Mouse (Mus musculus) intestine, embryonic 14.5 days (tissue): ENCODE data around the gene Eps8l3. TPM values are rescaled to one million over a fixed set of nuclear protein-coding genes. Genes with fewer than 3 reads are reported as not detected.

ENCODE experiments used
- ATAC-seq: fragments of 200-750 bp; cut with Nextera tagmentation; replicated peaks from 2 replicates; pipeline ENCODE4 v1.8.0; 2017; ENCODE audit warnings: low read depth, moderate number of reproducible peaks, moderate TSS enrichment, moderate library complexity; ENCODE audit not compliant: low FRiP score, low TSS enrichment
- DNase-seq: peaks from one replicate; pipeline ENCODE4 v3.0.0-alpha.2; 2018; ENCODE audit warnings: low spot score
- H3K27ac ChIP-seq: fragments of 300-500 bp; sonication (generic); 2 replicates; pipeline ENCODE4 v1.5.1; 2014; ENCODE audit warnings: low read depth, mild to moderate bottlenecking, control low read depth
- H3K27me3 ChIP-seq: fragments of 300-500 bp; sonication (generic); replicated peaks from 2 replicates; pipeline ENCODE4 v1.6.1; 2014; ENCODE audit warnings: low read length, control low read depth; ENCODE audit not compliant: control insufficient read depth, insufficient read depth
- H3K36me3 ChIP-seq: fragments of 300-500 bp; sonication (generic); 2 replicates; pipeline ENCODE4 v1.6.1; 2014; ENCODE audit warnings: low read length, control low read depth; ENCODE audit not compliant: control insufficient read depth, insufficient read depth
- H3K4me1 ChIP-seq: fragments of 300-500 bp; sonication (generic); replicated peaks from 2 replicates; pipeline ENCODE4 v1.6.1; 2014; ENCODE audit warnings: low read length, control low read depth, mixed read lengths; ENCODE audit not compliant: control insufficient read depth, insufficient read depth
- H3K4me2 ChIP-seq: fragments of 300-500 bp; sonication (generic); 2 replicates; pipeline ENCODE4 v1.6.1; 2014; ENCODE audit warnings: low read length
- H3K4me3 ChIP-seq: fragments of 300-500 bp; sonication (generic); 2 replicates; pipeline ENCODE4 v1.5.1; 2014; ENCODE audit warnings: low read depth, low read length, control low read depth, mixed read lengths
- H3K9ac ChIP-seq: fragments of 300-500 bp; sonication (generic); 2 replicates; pipeline ENCODE4 v1.6.1; 2014; ENCODE audit warnings: mild to moderate bottlenecking, low read length
- H3K9me3 ChIP-seq: fragments of 300-500 bp; sonication (generic); 2 replicates; pipeline ENCODE4 v1.6.1; 2016; ENCODE audit warnings: low read length, control low read depth; ENCODE audit not compliant: control insufficient read depth
- WGBS: fragments of 180-500 bp; shearing (Covaris S2); extraction: QIAGEN DNeasy Blood & Tissue Kit; methylation state at CpG from one replicate; pipeline ENCODE4 v1.1.7; 2014; 5-methylcytosine and 5-hydroxymethylcytosine counted together
- polyA plus RNA-seq: library from polyadenylated mRNA; unstranded; fragments of >200 nt; fragmentation: Nextera tagmentation; extraction: Ambion mirVana; gene quantifications from 2 replicates; pipeline ENCODE4 v1.2.1, GENCODE M21; 2014

The Eps8l3 gene
- polyA plus RNA-seq, 1 experiment from 2014 or later = 82.6 TPM

DNA sequence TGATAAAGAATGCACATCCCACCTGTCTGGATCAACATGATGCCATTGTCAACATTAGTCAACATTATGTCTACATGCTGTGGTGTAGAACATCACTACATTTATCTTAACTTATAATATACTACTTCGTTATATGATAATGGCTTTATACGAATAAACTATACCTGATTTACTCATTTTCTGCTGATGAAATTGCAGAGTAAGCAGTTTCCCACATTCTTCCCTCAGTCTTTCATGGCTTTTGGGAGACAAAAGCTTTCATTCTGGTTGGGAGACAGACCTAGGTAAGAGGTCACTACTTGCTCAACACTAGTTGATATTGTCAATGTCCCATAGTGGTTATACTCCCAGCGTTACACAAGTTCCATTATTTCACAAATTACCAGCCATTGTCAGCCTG is 48.3 kb downstream of the Eps8l3 start:
- Histone ChIP-seq H3K27me3 (no peaks in the 10 kb centered on the region), H3K4me2 (no peak overlapping the region), H3K36me3 (no peaks in the 10 kb centered on the region), H3K4me3 (no peak overlapping the region), H3K4me1 (no peaks in the 10 kb centered on the region), H3K9me3 (no peaks in the 10 kb centered on the region), H3K27ac (no peak overlapping the region), H3K9ac (no peak overlapping the region)
- ATAC-seq (no peak), DNase-seq (no peak)
- 88% methylated on average over 3 of the region's 3 CpGs for WGBS

DNA sequence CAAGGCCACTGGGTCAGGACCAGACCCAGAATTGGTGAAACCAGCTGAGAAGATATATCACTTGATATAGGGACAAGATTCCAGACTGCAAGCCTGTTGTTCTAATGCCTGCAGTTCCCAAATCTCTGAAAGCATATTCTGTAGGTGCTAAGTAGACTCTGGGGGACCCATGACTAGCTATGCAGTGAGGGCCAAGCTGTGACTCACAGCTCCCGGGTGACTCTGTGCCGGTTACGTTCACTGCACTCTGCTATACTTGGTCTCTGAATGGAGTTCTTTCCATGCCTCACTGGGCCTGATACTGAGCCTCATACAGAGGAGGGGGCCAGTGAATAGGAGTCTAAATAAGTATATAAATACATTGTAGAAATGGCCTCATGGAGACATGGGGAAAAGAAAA is 50.8 kb downstream of the Eps8l3 start:
- DNase-seq (no peak), ATAC-seq (no peak)
- no peak overlapping the region for H3K4me3 ChIP-seq
- 90% methylated on average over 3 of the region's 3 CpGs for WGBS
- H3K9me3 ChIP-seq = no peaks in the 10 kb centered on the region
- no peak overlapping the region for H3K27ac ChIP-seq
- H3K4me1 ChIP-seq = no peaks in the 10 kb centered on the region
- no peaks in the 10 kb centered on the region for H3K36me3 ChIP-seq
- H3K27me3 ChIP-seq = no peaks in the 10 kb centered on the region
- H3K9ac ChIP-seq = no peak overlapping the region
- no peak overlapping the region for H3K4me2 ChIP-seq

DNA sequence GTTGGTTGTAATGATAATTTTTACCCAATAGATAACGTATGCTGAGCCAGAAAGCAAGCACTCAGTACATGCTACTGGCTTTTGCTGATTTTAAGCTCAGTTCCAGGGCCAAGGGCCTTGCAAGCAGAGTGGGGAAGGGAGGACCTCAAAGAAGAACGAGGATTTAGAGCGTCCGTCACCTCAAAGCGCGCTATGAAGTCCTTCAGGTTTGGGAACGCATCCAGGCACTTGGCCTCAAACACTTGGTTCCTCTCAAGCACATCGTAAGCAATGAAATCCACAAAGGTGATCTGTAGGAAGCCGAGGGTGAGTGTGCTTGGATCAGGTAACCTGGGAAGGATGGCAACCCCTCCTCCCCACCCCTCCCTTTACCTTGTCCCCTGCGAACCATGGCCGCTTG is 51.7 kb downstream of the Eps8l3 start:
- ATAC-seq = no peak
- no peak for DNase-seq
- H3K4me3 ChIP-seq = no peak overlapping the region
- no peaks in the 10 kb centered on the region for H3K36me3 ChIP-seq
- no peaks in the 10 kb centered on the region for H3K9me3 ChIP-seq
- H3K27ac ChIP-seq = no peak overlapping the region
- 81% methylated on average over 11 of the region's 11 CpGs for WGBS
- no peak overlapping the region for H3K4me2 ChIP-seq
- H3K27me3 ChIP-seq = no peaks in the 10 kb centered on the region
- no peak overlapping the region for H3K9ac ChIP-seq
- no peaks in the 10 kb centered on the region for H3K4me1 ChIP-seq

DNA sequence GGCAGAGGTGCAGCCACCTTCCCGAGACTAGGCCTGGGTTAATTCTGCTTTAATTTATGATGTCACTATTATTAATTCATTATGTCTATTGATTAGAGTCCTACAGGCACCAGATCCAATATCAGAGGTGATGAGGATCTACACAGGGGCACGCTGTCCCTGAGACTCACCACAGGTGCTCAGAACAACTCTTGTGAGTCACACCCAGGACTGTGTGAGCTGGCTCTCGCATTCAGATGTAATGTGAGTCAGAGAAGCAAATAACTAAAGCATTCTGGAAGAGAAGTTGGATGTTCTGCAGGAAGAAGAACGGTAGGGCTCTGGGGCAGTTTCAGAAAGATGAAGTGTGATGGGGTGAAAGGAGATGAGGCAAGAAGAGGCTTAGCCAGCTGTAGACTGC is 52.2 kb downstream of the Eps8l3 start:
- DNase-seq (no peak), ATAC-seq (no peak)
- Histone ChIP-seq H3K4me2 (no peak overlapping the region), H3K9me3 (no peaks in the 10 kb centered on the region), H3K4me3 (no peak overlapping the region), H3K27me3 (no peaks in the 10 kb centered on the region), H3K4me1 (no peaks in the 10 kb centered on the region), H3K27ac (no peak overlapping the region), H3K9ac (no peak overlapping the region), H3K36me3 (no peaks in the 10 kb centered on the region)
- 84% methylated on average over 4 of the region's 4 CpGs for WGBS

DNA sequence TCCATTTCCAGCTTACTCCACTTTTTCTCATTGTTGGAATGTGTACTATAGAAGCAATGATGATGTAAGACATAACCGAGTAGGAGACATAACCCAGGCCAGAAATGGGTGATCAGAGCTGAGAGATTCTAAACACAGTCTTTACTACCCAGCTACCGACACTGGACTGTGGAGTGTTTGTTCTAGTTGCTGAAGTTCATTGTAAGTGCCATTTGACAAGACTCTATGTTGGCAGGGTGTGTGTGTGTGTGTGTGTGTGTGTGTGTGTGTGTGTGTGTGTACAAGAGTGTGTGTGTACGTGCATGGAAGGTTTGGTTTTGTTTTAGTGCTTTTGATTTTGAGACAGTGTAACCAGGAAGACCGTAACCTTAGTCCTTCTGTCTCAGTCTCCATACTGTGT is 52.7 kb downstream of the Eps8l3 start:
- no peaks in the 10 kb centered on the region for H3K36me3 ChIP-seq
- H3K27ac ChIP-seq = no peak overlapping the region
- no peaks in the 10 kb centered on the region for H3K27me3 ChIP-seq
- H3K4me2 ChIP-seq = no peak overlapping the region
- DNase-seq (no peak), ATAC-seq (no peak)
- whole genome bisulfite sequencing = 68% methylated on average over 4 of the region's 4 CpGs
- no peak overlapping the region for H3K9ac ChIP-seq
- H3K9me3 ChIP-seq = no peaks in the 10 kb centered on the region
- no peaks in the 10 kb centered on the region for H3K4me1 ChIP-seq
- H3K4me3 ChIP-seq = no peak overlapping the region

DNA sequence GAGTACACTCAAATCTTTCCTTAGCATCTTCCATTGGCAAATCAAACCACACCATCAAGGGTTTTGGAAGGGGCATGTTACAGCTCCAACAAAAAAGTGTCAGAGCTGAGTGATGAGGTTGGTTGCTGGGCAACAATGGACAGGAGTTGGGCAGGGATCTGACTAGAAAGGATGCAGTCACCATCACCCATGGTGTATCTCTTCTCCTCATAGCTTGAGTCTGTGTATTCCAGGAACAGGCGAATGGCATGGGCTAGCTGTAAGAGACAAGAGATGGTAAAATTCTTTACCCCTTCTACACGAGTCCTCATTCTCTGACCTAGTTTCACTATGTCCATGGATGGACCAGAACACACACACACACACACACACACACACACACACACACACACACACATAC is 54.1 kb downstream of the Eps8l3 start:
- WGBS = 81% methylated on average over 2 of the region's 2 CpGs

DNA sequence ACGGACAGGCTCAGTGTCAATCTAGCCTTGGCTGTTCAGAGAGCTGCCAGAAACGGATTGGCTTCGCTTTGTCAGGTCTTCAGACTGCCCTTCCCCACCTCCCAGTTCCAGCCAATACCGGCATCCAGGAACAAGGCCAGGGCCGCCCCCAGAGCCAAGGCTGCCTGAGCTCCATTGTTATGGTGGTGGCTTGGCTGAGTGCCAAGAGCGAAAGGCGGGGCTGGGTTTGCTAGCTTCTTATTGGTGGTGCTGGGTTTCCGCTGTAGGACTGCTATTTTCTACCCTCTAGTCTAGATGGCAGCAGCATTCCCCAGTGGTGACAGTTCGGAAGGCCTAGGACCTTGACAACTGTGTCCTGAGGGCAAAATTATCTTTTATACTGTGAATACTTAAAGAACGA is 54.6 kb downstream of the Eps8l3 start, which contains the start of gene Gstm7:
Gene Gstm7, minus strand, starts transcription at position 148 of the 400 bp plus-strand sequence.
- Histone ChIP-seq H3K27ac (no peak within 1 kb of the TSS; the same call in 1 of the 2 replicates), H3K36me3 (no peaks in the 10 kb centered on the region), H3K9me3 (no peaks in the 10 kb centered on the region), H3K4me2 (peak within 1 kb of the TSS; percentile 56), H3K4me3 (peak within 1 kb of the TSS; percentile 32), H3K27me3 (no peaks in the 10 kb centered on the region), H3K4me1 (no peaks in the 10 kb centered on the region), H3K9ac (no peak within 1 kb of the TSS)
- DNase-seq (peak; percentile 95), ATAC-seq (peak; percentile 97)
- WGBS = 8% methylated on average over 10 of the region's 10 CpGs

More for the DNA sequence above, 54.1 kb downstream of the Eps8l3 start:
- Histone ChIP-seq H3K9ac (no peak overlapping the region), H3K4me1 (no peaks in the 10 kb centered on the region), H3K36me3 (no peaks in the 10 kb centered on the region), H3K27me3 (no peaks in the 10 kb centered on the region), H3K4me2 (peak overlapping the region; percentile 56), H3K9me3 (no peaks in the 10 kb centered on the region), H3K27ac (no peak overlapping the region; the same call in 1 of the 2 replicates), H3K4me3 (peak overlapping the region; percentile 32)
- no peak for DNase-seq
- no peak; the same call in 1 of the 2 replicates for ATAC-seq

DNA sequence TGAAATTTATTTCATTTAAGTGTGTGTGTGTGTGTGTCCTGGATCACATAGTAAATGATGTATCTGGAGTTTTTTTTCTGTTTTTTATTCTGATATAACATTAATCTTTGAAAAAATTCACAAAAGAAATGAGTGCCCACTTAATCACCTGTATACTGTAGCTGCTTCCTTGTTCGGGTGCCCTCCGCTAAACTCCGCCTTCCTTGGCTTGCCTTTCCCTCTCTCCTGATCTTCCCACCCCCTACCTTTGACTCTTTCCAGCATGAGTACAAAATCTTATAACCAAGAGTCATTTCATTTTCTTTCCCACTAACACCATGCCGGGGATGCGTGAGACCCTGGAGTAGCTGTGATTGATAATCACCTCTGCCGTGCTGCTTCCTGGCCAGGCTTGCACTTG is 55.1 kb downstream of the Eps8l3 start:
- Histone ChIP-seq H3K27ac (no peak overlapping the region), H3K9me3 (no peaks in the 10 kb centered on the region), H3K4me1 (no peaks in the 10 kb centered on the region), H3K4me3 (no peak overlapping the region), H3K4me2 (no peak overlapping the region), H3K36me3 (no peaks in the 10 kb centered on the region), H3K9ac (no peak overlapping the region), H3K27me3 (no peaks in the 10 kb centered on the region)
- ATAC-seq (peak; percentile 7; the same call in 1 of the 2 replicates), DNase-seq (no peak)
- WGBS = 64% methylated on average over 6 of the region's 6 CpGs

DNA sequence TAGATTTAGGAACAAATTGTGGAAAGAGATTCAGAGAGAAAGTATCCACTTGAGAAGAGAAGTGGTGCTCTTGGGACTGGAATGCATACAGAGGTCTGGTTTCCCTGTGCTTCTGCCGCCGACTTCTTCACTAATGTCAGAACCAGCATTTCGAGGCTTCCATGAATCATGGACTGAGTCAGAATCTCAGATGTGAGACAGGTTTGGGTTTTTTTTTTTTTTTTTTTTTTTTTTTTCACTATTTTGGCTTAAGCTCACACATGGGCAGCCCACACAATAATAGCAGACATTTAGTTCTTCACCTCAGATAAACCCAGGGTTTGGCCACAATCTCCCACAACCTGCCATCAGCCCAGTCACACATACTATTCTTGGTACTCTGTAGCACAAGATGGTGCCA is 58.2 kb downstream of the Eps8l3 start:
- ATAC-seq (no peak), DNase-seq (no peak)
- Histone ChIP-seq H3K27ac (no peak overlapping the region), H3K9me3 (no peaks in the 10 kb centered on the region), H3K4me3 (no peak overlapping the region), H3K27me3 (no peaks in the 10 kb centered on the region), H3K4me1 (no peaks in the 10 kb centered on the region), H3K4me2 (no peak overlapping the region), H3K36me3 (no peaks in the 10 kb centered on the region), H3K9ac (no peak overlapping the region)
- WGBS = 82% methylated on average over 3 of the region's 3 CpGs
